Mouse (Mus musculus) left cerebral cortex, postnatal 36 days (tissue): ENCODE data around the gene H2-Q7. TPM values are rescaled to one million over a fixed set of nuclear protein-coding genes. Genes with fewer than 3 reads are reported as not detected.
"Not testable (repeated sequence)": the region's sequence is repeated elsewhere in the genome, so short reads cannot be mapped to it uniquely, and the experiment has no call there.

Source experiments
- DNase-seq, 2 experiments: peaks; one replicate each; pipeline ENCODE4 v3.0.0; 2021 to 2022; ENCODE audit warnings: low spot score in 2 of 2, mixed read lengths in 1 of 2
- intact Hi-C: fragments of 180-260 bp; cut with DNase I; formaldehyde crosslinking; loops from one replicate; pipeline ENCODE4 v1.15.1; 2025
- total RNA-seq, 2 experiments: library from RNA; stranded (reverse); gene quantifications; 2 replicates each; pipeline ENCODE4 v1.2.3; 2021

H2-Q7 gene
- under 1 TPM; 0.36 to 0.37 TPM for total RNA-seq

GRCm38 (mm10) chr17:35438885-35439284 lies at the start of gene H2-Q7:
Gene H2-Q7 (plus strand): TSS chr17:35439155.
- DNase-seq = peak; percentile 32 to 43
- intact Hi-C loops = not testable (repeated sequence)

- intact Hi-C loops, DNase-seq: not testable (repeated sequence)
Measured at GRCm38 (mm10) chr17:35389796-35390195, 49.2 kb upstream of the H2-Q7 start.

- intact Hi-C loops, DNase-seq: not testable (repeated sequence)
Measured at GRCm38 (mm10) chr17:35392671-35393070, 46.3 kb upstream of the H2-Q7 start.

- intact Hi-C loops, DNase-seq: not testable (repeated sequence)
Measured at GRCm38 (mm10) chr17:35393864-35394800, 44.8 kb upstream of the H2-Q7 start.

GRCm38 (mm10) chr17:35396956-35397355 lies 42.0 kb upstream of the H2-Q7 start:
- intact Hi-C loops, DNase-seq: not testable (repeated sequence)

- intact Hi-C loops, DNase-seq: not testable (repeated sequence)
Measured at GRCm38 (mm10) chr17:35413057-35413456, 25.9 kb upstream of the H2-Q7 start.

GRCm38 (mm10) chr17:35415273-35416129 lies 23.5 kb upstream of the H2-Q7 start:
- intact Hi-C loops, DNase-seq: not testable (repeated sequence)

- intact Hi-C loops = no loop called here
- no peak for DNase-seq
Measured at GRCm38 (mm10) chr17:35418772-35419171, 20.2 kb upstream of the H2-Q7 start.

GRCm38 (mm10) chr17:35419564-35419963 lies 19.4 kb upstream of the H2-Q7 start:
- intact Hi-C loops, DNase-seq: not testable (repeated sequence)

GRCm38 (mm10) chr17:35420206-35420810 lies 18.6 kb upstream of the H2-Q7 start:
- DNase-seq, intact Hi-C loops: not testable (repeated sequence)

GRCm38 (mm10) chr17:35421331-35421730 lies 17.6 kb upstream of the H2-Q7 start:
- not testable (repeated sequence) for DNase-seq

GRCm38 (mm10) chr17:35422360-35422759 lies 16.6 kb upstream of the H2-Q7 start:
- intact Hi-C loops, DNase-seq: not testable (repeated sequence)

More at GRCm38 (mm10) chr17:35421331-35421730, 17.6 kb upstream of the H2-Q7 start:
- intact Hi-C loops = not testable (repeated sequence)

- intact Hi-C loops, DNase-seq: not testable (repeated sequence)
Measured at GRCm38 (mm10) chr17:35423131-35423810, 15.7 kb upstream of the H2-Q7 start.

- DNase-seq, intact Hi-C loops: not testable (repeated sequence)
Measured at GRCm38 (mm10) chr17:35424106-35424505, 14.8 kb upstream of the H2-Q7 start.

GRCm38 (mm10) chr17:35424624-35425416 lies 14.1 kb upstream of the H2-Q7 start, which contains the start of gene H2-Q6:
Gene H2-Q6 (plus strand): TSS chr17:35424850.
- DNase-seq, intact Hi-C loops: not testable (repeated sequence)

- DNase-seq, intact Hi-C loops: not testable (repeated sequence)
Measured at GRCm38 (mm10) chr17:35425474-35425873, 13.5 kb upstream of the H2-Q7 start.

GRCm38 (mm10) chr17:35428883-35429282 lies 10.1 kb upstream of the H2-Q7 start:
- intact Hi-C loops, DNase-seq: not testable (repeated sequence)

GRCm38 (mm10) chr17:35430671-35431070 lies 8.3 kb upstream of the H2-Q7 start:
- intact Hi-C loops, DNase-seq: not testable (repeated sequence)
